Mouse (Mus musculus): ENCODE measurements around the gene Tln2.
A peak's percentile ranks its signal among the peaks of the same experiment; 100 is the strongest.

Gene Tln2

DNA sequence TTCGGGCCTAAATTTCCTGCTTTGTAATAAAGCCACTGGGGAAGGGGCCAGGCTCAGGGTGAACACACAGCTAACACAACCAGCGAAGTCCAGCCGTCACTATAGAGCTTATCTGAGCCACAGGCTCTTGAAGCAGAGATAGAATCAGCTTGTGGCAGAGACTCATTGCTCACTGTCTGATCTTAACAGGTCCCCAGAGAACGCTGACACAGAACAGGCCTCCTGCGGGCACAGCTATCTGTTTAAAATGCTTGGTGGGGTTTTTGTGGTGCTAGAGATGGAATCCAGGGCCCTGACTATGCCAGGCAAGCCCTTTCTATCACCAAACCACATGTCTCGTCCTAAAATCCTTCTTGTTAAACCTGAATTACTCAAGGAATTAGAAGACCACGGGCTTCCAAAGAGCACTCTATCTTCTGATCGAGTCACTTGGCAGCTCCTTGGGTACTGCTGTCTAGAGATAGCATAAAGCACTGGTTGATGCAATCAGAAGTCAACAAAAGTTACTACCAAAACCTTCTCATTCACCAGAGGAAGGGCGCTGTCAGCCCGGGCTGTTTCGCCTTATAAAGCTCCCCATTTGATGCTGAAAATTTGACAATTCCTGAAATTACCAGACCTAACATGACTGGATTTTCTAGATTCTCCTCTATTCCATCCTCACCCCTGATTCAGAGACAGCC lies 95.9 kb downstream of the Tln2 start:
- DNase-seq: no peak

GRCm38 (mm10) chr9:67441484-67441883 lies 118.0 kb downstream of the Tln2 start:
- no peak for DNase-seq

DNA sequence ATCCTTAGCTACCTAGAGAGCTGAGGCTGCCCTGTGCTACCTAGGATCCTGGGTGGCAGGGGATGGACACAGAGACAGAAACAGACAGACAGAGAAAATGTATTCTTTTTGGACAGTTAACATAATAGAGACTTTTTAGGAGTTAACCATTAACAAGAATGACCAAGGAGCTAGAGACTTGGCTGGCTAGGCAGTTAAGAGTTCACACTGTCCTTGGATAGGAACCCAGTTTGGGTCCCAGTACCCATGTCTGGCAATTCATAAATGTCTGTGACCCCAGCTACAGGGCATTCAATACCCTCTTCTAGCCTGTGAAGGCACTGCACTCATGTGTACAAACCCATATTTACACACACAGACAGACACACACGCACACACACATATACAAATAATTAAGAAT lies 122.0 kb downstream of the Tln2 start:
- no peak for DNase-seq

DNA sequence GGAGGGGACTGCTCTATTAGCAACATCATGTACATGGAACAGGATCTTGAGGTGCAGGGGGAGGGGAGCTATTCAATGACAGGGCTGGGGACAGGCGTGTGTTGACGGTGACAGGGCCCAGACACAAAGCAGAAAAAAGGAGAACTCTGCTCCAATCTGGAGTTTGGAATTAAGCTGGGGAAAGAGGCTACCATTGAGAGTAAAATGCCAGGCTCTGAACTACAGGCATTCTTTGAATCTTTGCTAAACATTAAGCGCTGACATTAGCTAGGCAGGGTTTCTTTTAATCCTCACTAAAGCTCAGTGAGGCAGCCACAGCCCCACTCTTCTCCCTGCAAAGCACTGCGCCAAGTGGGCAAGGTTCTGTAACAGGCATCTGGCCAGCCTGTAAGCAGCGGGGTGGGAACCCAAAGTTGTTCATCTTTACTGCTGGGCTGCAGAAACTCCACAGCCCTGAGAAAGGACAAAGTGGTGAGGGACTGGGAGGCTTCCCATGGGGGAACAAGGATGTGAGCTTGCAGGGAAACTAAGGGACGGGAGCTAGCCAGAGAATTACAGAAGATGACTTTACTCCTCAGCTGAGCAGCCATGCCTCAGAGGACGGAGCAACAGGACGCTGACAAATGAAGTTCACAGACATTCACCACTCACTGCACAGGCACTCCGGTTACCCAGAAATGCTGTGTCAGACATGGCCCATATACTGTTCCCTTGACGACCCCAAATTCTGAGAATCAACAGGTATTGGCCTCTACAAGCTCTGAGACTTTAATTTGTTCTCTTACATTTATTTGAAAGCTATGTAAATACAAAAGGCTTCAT lies 124.0 kb downstream of the Tln2 start:
- peak; percentile 48 for DNase-seq

GRCm38 (mm10) chr9:67429199-67429892 lies 130.2 kb downstream of the Tln2 start:
- no peak for DNase-seq

DNA sequence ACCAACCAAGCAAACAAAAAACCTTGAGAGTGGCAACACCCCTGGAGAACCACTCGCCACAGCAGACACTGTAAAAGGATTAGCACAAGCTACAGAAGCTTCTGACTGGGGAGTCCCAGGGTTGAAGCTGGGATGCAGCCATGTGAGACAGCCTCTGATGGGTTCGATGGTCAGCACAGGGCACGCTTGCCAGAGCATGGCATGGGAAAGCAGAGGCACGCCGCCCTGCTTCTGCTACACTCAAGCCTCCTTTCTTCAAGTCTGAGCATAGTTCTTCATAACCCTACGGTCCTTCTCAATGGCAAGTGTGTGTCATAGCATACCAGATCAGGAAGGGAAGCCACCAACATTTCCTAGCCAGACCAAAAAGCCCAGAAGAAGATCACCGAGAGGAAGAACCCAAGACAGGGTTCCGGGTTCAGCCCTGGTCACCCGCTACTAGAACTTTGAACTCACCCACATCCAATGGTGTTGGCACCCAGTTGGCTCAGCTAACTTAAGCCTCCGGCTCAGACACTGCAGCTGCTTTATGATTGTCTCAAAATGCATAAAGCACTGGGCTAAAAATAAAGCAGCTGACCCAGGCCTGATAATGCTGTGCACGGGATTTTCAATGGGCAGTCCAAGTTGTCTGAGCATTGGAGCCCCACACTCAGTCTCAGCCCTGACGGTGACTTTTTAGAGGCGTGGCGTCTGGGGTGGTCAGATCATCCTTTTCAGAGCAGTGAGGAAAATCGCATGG lies 131.0 kb downstream of the Tln2 start:
- no peak for DNase-seq

GRCm38 (mm10) chr9:67426304-67426703 lies 133.2 kb downstream of the Tln2 start:
- no peak for DNase-seq

GRCm38 (mm10) chr9:67424110-67424509 lies 135.4 kb downstream of the Tln2 start:
- DNase-seq: no peak

GRCm38 (mm10) chr9:67418092-67418491 lies 141.4 kb downstream of the Tln2 start:
- DNase-seq: peak; percentile 57

DNA sequence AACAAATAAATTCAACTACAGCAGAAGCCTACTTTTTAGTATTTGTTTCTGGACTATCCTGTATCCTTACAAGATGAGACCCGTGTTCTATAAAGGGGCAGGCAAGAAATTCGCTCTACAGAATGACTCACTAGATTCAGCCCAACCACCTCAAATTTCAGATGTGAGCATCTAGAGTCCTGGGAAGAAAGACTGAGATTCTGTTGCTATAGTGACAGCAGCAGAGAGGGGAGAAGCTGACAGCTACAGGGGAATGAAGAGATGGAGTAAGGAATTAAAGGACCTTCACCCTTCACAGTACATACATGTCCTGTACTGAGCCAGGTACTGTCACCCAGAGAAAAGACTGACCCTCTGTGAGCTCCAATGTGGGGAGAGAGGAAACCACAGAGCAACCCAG lies 148.8 kb downstream of the Tln2 start:
- DNase-seq: no peak

DNA sequence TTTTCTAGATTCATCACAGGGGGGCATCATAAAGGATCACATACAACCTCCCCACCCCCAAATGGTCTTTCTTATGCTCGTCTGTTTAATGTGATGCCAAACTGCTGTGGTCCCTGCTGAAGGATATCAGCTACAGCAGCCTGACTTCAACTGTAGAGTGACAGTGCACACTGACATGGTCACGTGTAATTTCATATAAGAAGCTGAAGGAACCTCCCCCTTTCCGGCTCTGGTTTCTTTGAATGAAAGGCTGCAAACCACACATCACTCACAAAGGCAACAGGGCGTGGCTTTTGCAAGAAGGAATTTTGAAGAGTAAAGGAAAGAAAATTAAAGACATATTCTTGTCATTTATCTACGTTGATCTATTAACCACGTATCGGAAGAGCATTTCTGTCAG lies 154.8 kb downstream of the Tln2 start:
- DNase-seq: no peak

- DNase-seq: peak; percentile 10
These were observed 159.9 kb downstream of the Tln2 start for GRCm38 (mm10) chr9:67399563-67399962.

- no peak for DNase-seq
These were observed 161.7 kb downstream of the Tln2 start for GRCm38 (mm10) chr9:67397756-67398155.

GRCm38 (mm10) chr9:67396446-67396845 lies 163.1 kb downstream of the Tln2 start:
- DNase-seq: no peak

- no peak for DNase-seq
These were observed 175.4 kb downstream of the Tln2 start for GRCm38 (mm10) chr9:67384028-67384590.

DNA sequence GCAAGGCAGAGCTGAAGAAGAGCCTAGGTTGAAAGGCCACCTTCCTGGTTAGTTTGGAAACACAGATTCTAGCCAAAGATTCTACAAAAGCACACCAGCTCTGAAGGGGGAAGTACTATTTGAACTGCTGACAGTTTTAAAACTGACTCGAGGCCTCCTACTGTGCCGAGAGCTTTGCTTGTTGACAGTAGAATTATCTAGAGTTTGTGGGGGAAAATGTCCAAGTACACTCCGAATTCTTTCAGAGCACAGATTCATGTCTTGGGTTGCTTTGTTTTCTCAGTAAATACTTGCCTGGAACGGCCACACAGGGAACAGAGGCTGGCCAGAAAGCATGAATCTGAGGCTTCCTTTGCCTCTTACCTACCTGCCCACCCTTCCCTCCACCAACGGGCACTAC lies 179.4 kb downstream of the Tln2 start:
- DNase-seq: no peak

DNA sequence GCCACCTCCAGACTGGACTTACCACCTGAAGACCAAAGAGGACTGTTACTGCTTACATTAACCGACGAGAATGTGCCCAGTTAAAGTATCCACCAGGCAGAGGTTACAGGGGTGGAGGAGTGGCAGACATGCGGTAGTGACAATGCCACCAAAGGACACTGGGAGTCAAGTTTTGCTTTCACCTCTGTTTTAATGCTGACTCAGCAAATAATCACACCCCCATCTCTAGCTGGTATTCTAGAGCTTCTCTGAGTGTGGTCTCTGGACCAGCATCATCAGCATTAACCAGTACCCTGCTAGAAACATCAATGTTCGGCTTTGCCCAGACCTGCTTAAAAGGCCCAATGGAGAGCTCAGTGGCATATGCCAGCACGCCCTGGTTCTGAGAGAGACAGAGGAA lies 180.7 kb downstream of the Tln2 start:
- no peak for DNase-seq

- no peak for DNase-seq
These were observed 191.4 kb downstream of the Tln2 start for GRCm38 (mm10) chr9:67368078-67368477.

DNA sequence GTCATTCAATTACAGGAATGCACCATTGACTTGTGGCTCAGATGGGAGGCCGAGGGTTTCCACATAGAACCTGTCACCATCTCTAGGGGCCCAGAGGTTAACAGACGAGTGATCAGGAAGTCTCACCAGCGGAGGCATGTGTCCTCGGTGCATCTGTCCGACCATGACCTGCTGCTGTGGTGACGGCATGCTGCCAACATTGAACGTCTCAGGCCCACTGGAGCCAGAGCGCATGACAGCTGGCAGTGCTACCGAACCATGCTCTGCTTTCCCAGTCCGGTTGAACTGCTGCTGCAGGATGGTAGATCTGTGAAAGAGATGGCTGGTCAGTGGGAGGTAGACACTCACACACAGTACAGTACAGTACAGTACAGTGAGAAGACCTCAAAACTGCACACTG lies 197.0 kb downstream of the Tln2 start:
- no peak for DNase-seq

GRCm38 (mm10) chr9:67362053-67362452 lies 197.4 kb downstream of the Tln2 start:
- no peak for DNase-seq

GRCm38 (mm10) chr9:67361511-67361910 lies 198.0 kb downstream of the Tln2 start:
- DNase-seq: no peak

DNA sequence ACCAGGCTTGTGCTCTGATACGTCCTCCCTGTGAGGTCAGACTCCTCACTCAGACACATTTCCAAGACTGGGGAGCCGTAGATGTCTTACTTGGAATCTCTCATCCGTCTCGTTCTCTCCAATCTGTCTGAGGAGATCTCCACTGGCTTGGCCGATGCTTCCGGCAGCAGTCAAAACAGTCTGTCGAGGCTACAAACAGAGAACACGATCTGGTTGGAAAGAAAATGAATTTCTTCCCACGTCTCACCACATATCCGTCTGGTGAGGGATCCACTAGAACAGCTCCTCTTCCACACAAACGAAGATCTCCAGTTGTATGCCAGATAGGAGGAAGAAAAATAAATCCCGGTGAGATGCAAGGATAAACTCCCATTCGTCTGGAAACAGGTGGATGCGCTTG lies 205.1 kb downstream of the Tln2 start:
- no peak for DNase-seq

GRCm38 (mm10) chr9:67353365-67353764 lies 206.1 kb downstream of the Tln2 start:
- no peak for DNase-seq

Measured in right cerebral cortex, postnatal 4 days (tissue).